Mouse (Mus musculus) small intestine, adult 2 months (tissue): Measurements from ENCODE around the gene Spcs2.

ENCODE experiments used
- CTCF ChIP-seq: fragments of 200-500 bp; IDR thresholded peaks from 2 replicates; pipeline ENCODE4 v1.5.1; 2012; ENCODE audit warnings: low read depth, mild to moderate bottlenecking, control low read depth, inconsistent platforms, low read length, moderate library complexity, mixed read lengths; ENCODE audit not compliant: insufficient replicate concordance, insufficient read length; ENCODE audit errors: extremely low read depth
- POLR2A ChIP-seq: fragments of 200-500 bp; IDR thresholded peaks from 2 replicates; pipeline ENCODE4 v1.6.1; 2012; ENCODE audit warnings: low read depth, mild to moderate bottlenecking, control low read depth, inconsistent platforms, low read length, moderate library complexity

DNA sequence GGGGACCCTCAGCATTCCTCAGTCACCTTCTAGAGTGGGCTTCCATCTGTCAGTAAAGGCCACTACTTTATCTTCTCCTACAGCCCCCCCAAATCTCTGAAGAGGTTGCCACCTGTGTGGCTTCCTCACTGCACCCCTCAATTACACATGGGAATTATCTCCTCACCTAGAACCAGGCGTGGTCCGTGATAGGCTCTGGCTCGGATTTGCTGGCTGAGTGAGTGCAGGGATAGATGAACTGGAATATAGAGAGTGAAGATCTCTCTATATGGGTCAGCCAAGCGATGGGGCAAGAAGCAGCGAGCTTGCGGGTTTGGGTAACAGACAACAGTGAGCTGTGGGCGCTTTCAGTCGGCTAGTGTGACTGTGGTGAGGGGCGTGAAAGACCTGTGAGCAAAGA, 37.8 kb downstream of the Spcs2 start:
- no peak for TF ChIP-seq CTCF
- TF ChIP-seq POLR2A, result no peak
